Mouse (Mus musculus) right cerebral cortex, postnatal 4 days (tissue): ENCODE measurements around the gene Egfem1.

Experiments used
- DNase-seq: peaks from one replicate; pipeline ENCODE4 v3.0.0-alpha.2; 2022

The Egfem1 gene

DNA sequence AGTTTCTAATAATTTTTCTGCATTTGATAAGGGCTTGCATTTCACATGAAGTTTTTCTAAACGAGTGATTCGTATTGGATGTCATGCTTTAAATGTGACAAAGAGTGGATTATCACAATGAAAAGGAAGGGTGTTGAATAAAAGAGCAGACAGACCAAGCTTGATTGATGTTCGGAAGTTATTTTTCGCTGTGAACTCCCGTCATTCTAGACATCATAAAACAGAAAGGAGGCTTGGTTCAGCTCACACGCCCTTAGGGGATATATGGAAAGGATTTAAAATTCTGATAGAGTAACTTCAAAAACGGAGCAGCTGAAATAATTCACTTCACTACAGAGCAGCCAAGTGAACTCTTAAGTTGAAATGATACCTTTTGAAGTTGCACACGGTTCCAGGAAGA, 285.1 kb downstream of the Egfem1 start:
- no peak for DNase-seq

DNA sequence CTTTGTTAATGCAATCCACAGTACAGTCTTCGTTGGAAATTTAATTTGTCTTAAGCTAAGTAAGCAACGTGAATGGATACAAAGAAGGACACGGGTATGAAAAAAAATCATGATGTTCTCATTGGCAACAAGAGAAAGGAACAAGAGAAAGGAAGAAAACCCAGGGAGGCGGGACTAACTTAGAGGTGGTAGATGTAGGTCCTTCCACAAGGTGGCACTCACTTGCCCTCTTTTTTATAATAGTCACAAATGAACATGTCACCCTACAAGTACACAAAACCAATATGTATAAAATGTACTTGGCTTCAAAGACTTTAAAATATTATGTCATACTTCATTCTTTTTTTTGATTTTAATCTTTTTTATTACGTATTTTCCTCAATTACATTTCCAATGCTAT, 288.7 kb downstream of the Egfem1 start:
- DNase-seq: no peak

DNA sequence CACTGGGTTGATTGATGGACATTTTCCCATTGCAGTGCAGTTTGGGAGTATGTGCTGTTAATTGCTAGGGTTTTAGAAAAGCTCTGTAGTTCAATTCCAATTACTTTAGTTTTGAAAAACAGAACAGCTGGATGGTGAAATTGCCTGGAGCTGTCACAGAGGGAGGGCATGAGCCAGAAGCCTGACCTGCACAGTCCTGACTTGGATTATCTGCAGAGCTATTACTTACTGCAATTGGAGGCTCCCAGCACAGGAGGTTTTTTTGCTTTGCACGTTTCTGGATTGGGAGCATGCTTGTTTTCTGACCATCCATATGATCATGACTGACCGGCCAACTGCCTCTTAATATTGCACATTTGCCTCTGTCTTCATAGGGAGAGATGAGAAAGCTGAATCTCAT, 299.4 kb downstream of the Egfem1 start:
- no peak for DNase-seq

DNA sequence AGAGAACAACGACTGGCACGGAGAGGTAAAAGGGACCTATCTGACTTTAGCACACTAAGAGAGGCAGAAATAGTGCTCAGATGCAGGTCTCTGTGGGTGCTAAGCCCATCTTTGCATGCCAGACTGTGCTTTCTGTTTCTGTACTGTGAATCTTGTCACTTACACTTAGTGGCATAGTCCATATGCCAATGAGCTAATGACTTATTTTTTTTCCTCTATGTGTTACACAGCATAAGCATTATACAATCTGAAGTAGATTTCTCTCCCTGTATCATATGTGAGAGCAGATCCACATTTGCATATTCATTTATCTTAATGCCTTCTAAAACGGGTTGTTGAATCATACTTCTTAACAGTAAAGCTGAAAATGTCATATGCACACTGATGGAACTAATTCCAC, 317.2 kb downstream of the Egfem1 start:
- no peak for DNase-seq

DNA sequence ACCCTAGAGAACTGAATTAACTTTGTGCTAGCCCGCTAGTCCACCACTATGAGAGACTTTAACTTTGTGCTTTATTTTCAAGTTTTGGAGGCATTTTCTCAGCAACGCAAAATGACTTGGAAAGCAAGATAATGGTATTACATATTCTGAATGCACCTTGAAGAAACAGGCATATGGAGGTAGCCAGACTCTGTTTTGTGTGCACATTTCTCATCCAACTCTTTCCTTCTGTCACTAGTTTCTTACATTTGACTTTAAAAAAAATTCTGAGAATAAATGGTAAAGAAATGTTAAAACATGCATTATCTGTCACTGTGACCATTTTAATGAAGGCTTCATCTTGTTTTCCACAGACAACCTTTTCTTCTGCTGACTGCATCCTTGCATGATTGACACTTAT, 339.8 kb downstream of the Egfem1 start:
- DNase-seq: no peak

DNA sequence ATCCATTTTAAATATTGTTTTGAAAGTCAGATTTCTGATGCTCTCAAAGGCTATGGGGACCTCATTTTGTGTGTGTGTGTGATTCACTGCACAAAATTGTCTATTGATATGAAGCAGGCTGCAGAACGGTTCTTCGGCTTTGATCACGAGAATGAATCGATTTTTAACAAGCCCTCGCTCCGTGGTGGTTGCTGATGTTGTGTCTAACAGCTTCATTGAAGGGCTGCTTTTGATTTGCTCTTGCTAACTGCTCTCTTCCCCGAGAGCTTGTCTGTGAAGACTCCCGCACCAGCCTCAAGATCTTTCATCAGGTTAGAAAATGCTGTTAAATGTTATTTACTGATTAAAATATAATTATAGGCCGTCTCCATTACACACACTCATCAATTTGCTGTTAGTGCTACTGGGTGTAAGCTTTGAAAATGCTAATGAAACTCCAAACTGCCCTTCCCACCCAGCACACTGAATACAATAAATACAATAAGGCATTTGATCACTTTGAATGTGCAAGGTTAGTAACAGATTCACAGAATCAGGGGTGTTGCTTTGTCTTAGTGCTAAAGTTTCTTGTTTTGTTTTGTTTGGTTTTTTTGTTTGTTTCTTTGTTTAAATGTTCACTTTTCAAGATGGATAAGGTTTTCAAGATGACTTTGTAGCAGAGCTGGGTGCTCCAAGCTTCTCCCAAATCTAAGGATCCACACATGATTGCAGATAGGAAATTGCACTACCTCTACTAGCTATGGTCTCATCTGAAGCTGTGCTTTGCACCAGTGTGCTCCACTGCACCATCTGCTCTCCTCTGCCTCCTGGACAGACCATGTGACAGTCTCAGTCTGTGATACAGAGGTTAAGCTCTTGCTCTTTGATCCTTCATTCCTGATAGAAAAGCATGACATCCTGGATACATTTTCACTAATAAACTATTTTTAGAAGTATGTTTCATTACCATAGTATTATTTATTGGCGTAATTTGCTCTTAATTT, 350.6 kb downstream of the Egfem1 start:
- DNase-seq: no peak

DNA sequence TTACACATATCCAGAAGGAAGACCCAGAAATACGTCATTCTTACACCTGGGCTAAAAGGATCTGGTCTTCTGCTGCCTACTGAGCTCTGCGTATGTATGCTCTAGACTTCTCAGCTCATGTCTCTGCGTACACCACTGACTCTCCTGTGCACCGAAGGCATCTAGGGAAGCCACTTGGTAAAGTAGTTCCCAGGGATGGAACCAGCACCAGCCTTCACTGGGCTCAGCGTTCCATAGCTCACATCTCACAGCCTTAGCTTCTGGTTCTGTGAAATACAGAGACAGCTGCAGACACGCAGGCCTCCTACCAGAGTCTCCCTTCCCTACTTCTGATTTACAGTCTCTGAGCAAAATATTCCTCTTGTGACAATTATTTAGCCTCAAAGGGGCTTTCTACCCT, 361.2 kb downstream of the Egfem1 start:
- DNase-seq: no peak

DNA sequence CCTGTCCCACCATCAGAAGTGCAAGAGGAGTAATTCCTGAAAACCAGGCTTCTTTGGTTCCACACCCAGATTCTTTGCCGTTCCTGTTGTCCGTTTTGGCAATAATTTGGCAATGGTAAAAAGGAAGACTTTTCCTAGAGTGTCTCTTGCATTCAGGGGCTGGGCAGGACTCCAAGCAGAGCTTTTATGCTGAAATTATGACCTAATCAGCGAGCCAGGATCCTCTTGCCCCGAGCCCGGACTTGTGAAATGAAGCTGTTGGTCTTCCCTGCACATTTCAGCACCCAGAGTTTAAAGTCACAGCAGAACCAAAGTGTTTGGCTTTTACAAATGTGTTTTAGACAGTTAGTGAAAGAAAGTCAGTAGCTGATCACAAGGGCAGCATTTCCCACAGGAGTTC, 362.8 kb downstream of the Egfem1 start:
- DNase-seq: peak; percentile 13

DNA sequence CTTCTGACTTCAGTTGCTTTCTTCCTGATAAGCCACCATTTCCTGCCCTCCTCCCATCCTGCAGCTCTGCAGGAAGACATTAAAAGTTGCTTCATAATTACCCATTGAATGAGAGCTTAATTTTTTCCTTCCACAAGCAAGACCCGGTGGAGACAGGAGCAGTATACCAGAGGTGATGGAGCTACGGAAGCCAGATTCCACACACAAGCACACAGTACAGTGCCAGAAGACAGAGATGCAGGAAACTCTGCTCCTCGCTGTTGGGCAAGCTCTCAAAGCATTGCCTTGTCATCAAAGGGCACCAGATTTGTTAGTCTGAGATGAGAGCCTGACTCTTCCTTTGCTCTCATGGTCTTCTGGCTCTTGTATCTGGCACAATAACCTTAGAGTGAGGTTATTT, 364.3 kb downstream of the Egfem1 start:
- no peak for DNase-seq

DNA sequence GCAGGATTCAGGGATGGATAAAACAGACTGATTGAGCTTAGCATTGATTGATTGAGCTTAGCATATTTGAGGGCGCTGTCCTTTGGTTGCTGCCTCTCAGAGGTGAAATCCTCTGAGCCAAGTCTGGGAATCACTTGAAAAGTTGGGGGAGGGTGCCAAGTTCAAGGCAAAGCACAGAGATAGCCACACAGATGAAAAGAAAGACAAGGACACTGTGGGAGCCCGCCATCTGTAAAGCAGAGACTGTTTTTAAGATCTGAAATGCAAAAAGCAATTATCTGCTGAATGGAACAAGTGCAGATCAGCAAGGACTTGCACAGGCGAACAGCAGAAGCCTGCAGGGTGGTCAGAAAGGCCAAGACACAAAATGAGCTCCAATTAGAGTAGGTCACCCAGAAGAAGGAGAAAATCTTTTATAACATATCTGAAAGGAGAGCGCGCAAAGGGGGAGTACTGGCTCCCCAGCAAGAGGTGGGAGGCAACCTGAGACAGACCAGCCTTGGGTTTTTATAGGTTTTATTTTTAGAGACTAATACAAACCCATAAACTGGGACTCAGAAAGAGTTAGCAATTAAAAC, 367.1 kb downstream of the Egfem1 start:
- DNase-seq: no peak

DNA sequence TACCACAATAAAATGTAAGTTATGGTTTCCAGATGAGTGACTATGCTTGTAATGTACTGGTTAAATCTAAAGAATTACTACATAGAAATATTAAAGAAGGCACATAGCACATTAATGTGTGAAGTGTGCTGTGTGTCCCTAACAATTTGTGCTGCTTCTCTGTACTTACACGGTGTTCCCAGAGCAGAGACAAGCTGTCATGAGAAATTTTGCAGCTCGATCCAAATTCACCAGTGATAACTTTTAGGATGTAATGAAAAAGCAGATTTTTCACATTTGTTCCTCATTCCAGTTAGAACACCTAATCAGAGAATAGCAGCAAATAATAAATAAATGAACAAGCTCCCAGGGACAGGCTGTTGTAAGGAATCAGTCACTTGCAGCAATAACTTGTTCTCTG, 416.4 kb downstream of the Egfem1 start:
- DNase-seq: no peak

DNA sequence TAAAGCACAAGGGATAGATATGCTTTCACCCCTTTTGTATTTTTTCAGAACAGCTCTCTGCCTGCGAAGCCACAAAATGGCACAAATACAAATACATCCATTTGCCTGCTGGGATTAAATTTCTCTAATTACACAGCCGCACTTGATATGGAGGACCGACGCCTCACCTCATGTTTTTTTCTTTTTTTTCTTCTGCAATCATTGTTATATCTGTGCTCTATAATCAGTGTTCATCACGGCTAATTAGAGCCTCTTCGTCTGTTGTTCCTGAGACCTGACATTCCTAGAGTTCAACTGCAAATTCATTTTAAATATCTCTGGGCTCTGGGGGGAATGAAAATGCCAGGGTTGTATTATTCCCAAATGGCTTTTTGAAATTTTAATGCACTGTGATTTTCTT, 417.4 kb downstream of the Egfem1 start:
- DNase-seq: no peak

DNA sequence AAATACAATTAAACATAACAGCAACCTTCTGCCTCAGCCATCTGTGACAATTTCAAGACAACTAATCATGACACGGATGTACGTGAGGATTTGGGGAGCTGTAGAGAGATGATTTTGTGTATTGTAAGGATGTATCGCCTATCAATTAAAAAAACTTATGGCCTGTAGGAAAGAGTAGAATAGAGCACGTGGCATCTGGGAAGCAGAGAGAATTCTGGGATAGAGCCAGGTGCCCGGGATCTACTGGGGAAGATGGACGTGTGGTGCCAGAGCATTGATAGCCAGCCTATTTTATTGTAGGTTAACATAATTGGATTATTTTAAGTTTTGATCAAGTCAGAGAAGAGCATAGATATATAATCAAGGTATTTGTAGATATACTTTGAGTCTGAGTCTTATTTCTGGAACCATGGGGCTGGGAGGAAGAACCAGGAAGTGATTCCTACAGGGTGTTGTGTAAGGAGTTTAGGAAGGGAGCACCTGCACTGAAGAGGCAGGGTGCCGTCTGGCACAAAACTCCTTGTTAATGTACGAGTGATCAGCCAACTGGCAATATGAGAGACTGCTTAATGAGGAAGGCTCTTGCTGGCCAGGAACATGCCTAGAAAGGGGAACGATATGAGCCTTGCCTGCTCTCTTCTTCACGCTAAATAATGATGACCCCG, 443.6 kb downstream of the Egfem1 start:
- DNase-seq: no peak

DNA sequence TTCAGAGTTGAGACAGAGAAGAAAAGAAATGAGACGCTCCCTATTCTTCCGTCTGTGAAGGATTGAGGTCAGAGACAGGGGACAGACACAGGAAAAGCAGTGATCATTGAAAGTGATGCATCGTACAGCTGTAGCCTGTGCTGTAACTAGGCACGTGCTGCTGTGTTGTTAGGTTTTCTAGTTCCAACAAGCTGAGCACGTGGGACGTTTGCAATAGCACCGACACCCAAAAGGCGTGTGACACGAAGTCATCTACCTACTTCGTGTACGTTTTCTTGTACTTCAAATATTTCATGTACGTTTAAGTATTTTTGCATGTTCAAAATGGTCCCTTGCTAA, 444.1 kb downstream of the Egfem1 start:
- DNase-seq: no peak

DNA sequence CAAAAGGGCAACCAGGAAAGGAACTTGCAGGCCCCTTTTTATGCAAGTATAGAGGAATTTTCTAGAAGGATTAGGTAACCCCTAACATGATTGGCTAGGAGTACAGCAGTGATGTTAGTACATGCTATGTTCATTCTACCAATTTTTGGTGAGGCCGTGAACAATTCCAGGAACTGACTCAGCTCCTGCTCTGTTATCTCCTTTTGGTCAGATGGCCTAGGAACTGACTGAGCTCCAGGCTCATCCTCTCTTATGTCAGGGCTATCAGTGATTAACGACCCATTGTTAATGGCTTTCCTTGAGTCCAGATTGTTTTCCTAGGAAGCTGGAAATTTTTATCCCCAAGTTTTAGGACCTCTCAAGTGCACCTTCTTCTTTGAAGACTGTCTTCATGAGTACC, 457.4 kb downstream of the Egfem1 start:
- DNase-seq: no peak

DNA sequence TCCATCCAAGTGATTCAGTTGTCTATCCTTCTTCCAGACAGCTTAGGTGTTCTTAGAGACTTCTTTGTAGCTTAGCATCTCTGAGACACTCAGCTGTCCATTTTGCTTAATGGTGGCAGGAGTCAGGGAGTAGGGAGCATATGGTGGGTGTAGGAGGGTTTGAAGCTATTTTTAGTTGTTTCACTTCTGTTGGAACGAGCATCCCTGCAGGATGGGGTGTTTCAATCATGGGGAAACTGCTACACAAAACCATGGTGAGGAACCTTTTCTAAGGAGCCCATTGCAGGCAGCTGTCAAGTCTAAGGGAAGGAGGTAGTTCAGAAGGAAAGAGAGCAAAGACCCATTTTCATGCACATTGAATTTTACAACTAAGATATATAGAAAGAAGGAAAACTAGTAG, 458.1 kb downstream of the Egfem1 start:
- no peak for DNase-seq

DNA sequence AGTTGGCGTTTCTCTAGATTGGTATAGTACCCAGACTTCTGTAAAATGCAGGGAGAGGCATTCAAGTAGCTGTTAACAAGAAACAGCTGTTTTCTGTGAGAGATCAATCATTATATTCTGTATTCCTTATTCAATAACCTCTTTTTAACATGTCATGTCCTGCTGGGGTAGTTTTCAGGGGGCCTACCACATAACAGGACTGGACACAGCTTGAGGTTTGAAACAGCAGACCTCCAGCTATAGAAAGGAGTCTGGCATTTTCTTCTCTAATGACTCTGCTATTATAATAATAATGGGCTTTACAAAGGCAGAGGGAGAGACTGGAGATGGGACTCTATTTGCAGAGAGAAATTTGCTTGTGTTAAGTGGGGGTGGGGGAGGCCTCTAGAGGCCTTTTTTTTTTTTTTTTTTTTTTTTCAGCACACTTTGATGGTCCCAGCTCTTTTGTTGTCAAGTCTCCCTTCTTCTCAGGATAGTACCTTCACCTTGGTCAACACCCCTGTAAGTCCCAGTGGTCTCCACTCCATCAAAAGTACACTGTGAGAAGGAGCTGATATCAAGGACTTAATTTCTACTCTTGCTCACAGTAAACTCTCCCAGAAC, 459.8 kb downstream of the Egfem1 start:
- no peak for DNase-seq

DNA sequence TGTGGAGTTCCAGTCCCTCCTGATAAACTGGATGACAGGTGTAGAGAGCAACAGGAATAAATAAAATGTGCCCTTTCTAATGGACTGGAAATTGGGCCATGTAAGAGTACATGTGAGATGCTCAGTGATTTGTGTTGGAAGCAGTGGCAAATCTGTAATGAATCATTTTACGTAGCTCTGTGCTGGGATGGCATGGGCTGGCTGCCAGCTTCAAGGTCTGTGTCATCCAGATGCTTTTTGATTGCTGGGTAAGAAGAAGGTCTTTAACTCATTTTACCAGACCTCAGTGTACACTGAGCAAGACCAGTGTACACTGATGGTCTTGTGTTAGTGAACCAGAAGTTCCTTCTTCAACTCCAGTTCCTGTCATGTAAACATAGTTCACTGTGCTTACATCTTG, 462.2 kb downstream of the Egfem1 start:
- DNase-seq: no peak

DNA sequence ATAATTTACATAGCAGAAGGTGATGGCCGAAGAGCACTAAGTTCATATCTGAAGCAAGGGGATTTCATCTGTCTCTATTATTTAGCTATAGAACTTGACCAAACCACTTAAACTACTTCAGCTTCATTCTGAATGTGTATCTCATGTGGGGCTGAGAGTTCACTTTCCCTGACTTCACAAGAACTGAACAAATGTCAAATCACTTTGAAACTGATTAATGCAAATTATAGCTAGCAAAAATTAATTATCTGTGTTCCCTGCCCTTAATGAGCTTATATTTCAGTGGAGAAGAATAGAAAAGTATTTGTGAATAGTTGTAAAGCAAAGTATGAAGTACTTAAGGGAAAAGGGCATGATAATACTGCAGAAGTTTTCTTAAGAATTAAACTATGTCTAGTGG, 481.3 kb downstream of the Egfem1 start:
- no peak for DNase-seq

DNA sequence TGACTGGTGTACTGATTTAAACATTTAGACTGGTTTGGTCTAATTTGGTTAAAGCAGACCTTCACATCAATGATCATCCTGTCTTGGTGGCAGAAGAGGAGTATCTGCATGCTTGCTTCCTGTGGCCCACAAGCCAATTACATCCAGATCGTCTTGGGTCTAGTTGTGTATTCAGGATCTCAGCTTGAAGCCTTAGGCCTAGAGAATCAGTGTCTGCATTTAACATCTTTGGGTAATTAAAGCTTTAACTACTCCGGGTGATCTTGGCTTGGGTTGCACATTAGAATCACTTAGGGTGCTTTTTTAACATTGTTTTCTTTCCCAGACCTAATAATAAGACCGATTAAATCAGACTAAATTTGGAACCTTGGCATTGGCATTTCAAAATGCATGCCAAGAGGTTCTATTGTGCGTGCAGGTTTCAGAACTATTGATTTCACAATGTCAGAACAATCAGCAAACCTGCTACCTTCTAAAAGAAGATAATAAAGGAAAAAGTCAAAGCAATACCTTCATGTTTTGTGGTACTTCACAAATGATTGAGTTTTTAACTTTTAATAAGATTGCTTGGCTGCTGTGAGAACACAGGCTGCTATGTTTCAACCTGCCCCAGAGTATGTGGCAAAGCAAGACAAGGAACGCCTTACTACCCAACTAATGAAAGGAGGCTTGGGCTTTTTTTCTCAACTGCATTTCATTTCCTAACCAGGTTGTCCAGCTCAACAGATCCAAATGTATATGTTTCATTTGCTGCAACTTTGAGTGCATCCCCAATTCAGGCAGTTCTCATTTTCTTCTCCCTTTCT, 496.4 kb downstream of the Egfem1 start:
- DNase-seq: no peak

DNA sequence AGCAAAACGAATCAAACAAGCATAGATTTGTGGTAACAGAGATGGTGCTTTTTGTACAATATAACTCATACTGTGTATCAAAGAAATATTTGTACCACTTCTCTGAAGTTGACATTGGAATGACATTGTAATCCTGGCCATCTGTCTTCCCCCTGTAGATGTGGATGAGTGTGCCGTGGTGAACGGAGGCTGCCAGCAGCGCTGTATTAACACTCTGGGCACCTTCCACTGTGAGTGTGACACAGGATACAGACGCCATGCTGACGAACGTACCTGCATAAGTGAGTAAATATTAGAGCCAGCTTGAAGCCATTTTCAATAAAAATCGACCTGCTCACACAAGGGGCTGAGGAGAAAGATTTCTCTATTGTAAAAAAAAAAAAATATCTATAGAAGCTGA, 500.9 kb downstream of the Egfem1 start:
- no peak for DNase-seq

DNA sequence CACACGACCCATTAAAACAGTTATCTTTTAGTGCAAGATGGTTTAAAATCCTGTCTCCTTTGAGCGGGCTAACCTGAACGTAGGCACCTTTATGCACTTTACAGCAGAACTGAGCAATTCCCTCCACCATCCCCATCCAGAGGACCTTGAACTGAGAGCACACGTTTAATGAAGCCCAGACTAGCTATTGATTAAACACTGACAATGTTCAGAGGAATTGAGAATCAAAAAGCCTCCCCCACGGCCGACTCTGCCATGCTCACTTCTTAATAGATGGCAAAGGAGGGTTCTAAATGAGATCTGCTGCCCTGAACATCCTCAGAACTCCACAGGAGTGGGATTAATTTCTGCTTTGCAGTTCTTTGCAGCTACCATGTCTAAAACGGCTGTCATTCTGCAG, 520.3 kb downstream of the Egfem1 start:
- DNase-seq: no peak

DNA sequence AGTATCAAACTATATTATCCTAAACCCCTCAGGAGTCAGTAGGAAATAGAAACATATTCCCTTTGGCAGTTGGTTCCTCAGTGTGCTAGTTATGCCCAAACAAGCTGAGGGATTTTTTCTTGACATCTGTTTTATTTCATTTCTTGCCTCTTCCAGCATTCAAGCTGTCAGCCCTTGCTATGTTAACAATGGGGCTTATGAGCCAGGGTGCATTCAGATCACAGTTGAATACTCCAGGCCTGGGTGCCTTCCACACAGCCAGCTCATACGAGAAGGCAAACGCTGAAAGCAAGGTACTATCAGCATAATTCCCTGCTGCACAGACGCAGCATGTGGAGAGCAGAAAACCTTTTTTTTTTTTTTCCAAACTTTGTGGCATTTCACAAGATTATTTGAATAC, 526.9 kb downstream of the Egfem1 start:
- DNase-seq: no peak
